Mouse (Mus musculus): ENCODE results near the gene Ehmt1.

Gene Ehmt1

GRCm38 (mm10) chr2:24912589-24912988 is 6.8 kb downstream of the Ehmt1 start:
- in situ Hi-C loops (cut with MboI; ENCODE audit: low sequenced_read_pairs): no loop called here

DNA sequence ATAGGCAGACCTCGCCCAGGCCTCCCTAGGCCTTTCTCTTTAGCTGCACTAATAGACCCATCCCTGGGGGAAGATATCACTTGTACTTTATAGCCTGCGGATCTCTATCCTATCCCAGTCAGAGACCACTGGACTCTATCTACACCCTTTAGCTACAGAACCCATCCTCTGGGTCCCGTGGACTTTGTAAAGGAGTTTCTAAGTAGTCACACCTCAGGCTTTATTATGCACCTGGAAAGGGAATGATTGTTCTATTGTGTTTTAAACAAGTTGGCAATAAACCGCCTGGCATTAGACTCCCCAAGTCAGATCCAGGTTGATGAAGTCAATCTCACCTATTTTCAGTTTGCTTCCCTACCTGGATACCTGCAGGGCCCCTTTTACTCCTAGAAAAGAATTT is 7.2 kb downstream of the Ehmt1 start:
- in situ Hi-C loops (cut with MboI; ENCODE audit: low sequenced_read_pairs): no loop called here

DNA sequence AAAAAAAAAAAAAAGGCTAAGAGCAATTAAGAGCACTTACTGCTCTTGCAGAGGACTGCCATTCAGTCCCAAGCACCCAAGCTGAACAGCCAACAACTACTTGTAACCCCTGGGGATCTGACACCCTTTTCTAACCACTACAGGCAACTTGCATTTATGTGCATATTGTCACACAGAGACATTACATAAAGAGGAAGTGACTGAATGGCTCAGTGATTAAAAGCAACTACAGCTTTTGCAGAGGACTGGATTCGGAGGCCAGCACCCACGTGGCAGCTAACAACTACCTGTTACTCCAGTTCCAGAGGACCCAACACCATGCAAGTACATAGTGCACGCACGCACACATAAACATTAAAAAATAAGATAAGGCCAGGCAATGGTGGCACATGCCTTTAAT is 8.9 kb downstream of the Ehmt1 start:
- in situ Hi-C loops (cut with MboI; ENCODE audit: low sequenced_read_pairs): no loop called here

DNA sequence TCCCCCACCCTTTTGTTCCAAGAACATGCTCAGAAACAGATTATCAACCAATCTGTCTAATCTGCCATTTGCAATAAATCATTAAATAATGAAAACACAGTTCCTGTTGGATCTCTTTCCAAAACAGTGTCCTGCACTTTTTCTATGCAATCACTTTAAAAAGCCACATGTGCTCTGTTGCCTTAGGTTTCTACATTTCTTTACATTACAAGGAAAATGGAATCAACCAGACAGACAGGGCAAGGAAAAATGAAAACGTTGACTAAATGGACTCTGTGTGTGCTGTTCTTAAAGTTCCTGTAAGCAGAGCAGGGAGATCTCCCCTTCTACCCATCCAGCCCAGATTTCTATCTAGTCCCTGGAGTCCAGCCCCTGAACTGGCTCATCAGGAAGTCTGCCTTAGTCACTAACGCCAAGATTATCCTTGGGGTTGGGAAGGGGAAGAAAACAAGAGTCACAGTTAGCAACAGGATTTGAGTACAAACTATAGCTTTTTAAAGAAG is 13.7 kb downstream of the Ehmt1 start:
- in situ Hi-C loops (cut with MboI; ENCODE audit: low sequenced_read_pairs): no loop called here

GRCm38 (mm10) chr2:24904823-24905652 is 14.4 kb downstream of the Ehmt1 start:
- in situ Hi-C loops (cut with MboI; ENCODE audit: low sequenced_read_pairs): no loop called here

DNA sequence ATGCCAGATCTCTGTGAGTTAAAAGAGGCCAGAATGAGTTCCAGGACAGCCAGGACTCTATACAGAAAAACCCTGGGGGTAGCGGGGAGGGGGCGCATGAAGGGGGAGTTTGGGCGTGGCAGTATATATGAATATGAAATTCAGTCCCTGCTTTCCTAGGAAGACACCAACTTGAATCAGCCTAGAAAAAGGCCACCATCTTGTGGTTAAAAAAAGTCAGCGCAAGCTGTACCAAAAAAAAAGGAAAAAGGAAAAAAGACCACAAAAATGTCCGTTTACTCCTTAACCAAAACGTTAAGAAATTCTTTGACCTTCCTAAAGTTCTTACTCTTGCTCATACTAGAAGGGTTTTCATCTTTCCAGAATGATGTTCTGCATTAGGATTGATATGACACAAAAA is 16.4 kb downstream of the Ehmt1 start:
- in situ Hi-C loops (cut with MboI; ENCODE audit: low sequenced_read_pairs): no loop called here

GRCm38 (mm10) chr2:24901055-24901454 is 18.4 kb downstream of the Ehmt1 start:
- in situ Hi-C loops (cut with MboI; ENCODE audit: low sequenced_read_pairs): no loop called here

DNA sequence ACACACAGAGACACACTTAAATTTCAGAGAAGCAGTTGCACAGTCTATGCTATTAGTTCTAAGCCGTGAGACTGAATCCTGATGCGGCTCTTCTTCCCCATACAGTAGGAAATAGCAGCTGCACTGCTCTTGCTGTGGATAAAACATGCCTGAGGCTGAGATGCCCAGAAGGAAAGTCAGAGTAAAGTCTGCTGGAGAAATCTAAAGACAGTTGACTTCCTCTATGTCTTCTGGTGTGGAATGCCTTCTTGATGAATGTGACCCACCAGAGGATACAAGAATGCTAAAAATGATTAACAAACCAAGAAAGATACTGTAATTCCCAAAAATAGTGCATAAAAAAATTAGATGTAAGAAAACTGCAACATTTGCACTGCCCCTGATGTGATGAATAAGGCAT is 20.1 kb downstream of the Ehmt1 start:
- in situ Hi-C loops (cut with MboI; ENCODE audit: low sequenced_read_pairs): no loop called here

- in situ Hi-C loops (cut with MboI; ENCODE audit: low sequenced_read_pairs): no loop called here
Observed at GRCm38 (mm10) chr2:24896761-24897160, 22.7 kb downstream of the Ehmt1 start.

DNA sequence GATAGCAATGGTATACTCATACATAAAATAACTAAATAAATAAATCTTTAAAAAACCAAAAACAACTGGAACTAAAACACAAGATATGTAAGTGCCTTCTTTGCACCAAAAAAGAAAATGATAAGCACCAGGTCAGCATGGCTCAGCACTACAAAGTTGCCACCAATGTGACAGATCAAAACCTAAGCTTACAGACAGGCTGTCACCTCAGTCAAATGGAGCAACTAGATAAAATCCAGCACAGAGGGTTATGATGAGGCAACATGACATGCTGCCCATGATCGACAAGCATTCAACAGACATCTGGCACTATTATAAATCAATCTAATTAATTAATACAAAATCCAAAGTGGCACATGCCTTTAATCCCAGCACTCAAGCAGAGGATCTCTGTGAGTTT is 25.2 kb downstream of the Ehmt1 start:
- in situ Hi-C loops (cut with MboI; ENCODE audit: low sequenced_read_pairs): no loop called here

DNA sequence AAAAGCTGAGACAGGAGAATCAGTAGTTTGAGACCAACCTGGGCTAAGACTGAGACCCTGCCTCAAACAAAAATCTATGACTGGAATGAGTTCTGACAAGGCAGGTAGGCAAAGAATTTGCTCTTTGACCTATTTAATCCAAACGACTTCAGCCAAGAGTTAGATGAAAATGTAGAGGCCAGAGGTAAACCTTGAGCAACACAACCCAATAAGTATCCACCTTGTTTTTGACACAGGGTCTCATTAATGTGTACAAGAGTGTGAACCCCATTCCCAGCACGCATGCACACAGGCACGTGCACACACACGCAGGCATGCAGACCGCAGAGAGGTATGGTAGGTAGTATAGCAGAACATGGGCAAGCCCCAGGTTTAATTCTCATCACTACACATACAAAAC is 27.1 kb downstream of the Ehmt1 start:
- in situ Hi-C loops (cut with MboI; ENCODE audit: low sequenced_read_pairs): no loop called here

GRCm38 (mm10) chr2:24890541-24891447 is 28.6 kb downstream of the Ehmt1 start:
- in situ Hi-C loops (cut with MboI; ENCODE audit: low sequenced_read_pairs): no loop called here

DNA sequence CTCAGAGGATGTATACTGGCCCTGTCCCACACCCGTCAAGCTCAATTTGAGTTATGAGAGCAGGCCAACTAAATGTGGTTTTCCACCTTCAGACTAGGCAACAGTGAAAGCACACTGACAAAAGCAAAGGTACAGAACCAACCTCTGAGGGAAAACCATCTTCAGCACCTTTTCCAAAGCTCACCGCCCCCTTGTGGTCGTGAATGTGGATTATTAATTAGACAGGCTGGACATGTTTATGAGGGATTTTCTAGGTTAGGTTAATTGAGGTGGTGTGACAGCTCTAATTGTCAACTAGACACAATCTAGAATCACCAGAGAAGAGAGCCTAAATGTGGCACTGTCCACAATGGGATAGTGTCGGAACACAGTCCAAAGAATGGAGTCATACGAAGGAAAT is 30.5 kb downstream of the Ehmt1 start:
- in situ Hi-C loops (cut with MboI; ENCODE audit: low sequenced_read_pairs): no loop called here

DNA sequence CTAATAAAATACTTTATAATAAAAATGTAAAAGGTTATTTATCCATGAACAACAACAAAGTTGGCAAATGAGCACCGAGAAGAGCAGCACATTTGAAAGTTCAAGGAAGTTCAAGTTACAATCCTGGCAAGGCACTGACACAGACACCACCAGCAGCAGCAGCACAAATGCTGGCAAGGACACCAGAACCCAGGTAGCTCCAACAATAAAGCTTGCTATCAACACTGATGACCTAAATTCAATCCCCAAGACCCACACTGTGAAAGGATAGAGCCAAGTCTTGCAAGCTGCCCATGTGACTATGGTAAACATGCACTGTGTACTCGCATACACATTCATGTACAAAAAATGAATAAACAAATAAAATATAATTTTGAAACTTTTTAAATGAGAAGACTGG is 38.7 kb downstream of the Ehmt1 start:
- in situ Hi-C loops (cut with MboI; ENCODE audit: low sequenced_read_pairs): no loop called here

DNA sequence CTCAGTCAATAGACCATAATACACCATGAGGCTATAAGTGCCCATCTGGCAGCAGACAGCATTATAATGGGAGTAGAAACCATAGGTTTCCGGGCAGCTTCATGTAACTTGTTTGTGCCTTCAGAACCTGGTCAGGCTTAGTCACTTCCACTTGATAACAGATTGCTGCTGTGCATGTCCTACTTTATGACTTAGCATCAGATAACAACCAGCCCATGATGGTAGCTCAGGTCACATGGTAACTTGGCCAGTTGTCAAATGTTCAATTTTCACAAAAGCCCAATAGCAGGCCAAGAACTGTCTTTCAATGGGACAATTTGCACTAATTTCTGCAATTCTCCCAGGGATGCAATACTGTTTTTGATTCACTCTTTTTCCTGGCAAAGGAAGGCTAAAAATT is 48.5 kb downstream of the Ehmt1 start:
- in situ Hi-C loops (cut with MboI; ENCODE audit: low sequenced_read_pairs): no loop called here

GRCm38 (mm10) chr2:24863010-24863409 is 56.4 kb downstream of the Ehmt1 start:
- in situ Hi-C loops (cut with MboI; ENCODE audit: low sequenced_read_pairs): no loop called here

- in situ Hi-C loops (cut with MboI; ENCODE audit: low sequenced_read_pairs): no loop called here
Observed at GRCm38 (mm10) chr2:24852408-24852807, 67.0 kb downstream of the Ehmt1 start.

DNA sequence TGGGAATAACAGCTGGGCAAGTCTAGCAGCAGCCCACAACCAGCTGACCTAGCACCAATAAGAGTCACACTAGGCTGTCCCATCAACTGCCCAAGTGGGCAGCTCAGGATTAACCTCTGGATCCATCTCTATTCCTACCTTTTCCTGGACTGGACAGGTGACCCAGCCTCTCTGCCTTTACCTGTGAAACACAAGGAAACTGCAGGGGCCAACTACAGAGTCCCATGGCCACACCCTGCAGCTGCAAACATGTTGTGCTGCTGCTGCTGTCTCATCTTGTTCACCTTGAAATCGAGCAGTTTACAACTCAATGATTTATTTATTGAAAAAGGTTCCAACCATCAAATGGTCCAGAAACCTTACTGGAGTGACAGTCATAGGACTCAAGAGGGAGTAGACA is 72.9 kb downstream of the Ehmt1 start:
- in situ Hi-C loops (cut with MboI; ENCODE audit: low sequenced_read_pairs): no loop called here

- in situ Hi-C loops (cut with MboI; ENCODE audit: low sequenced_read_pairs): no loop called here
Observed at GRCm38 (mm10) chr2:24845256-24845655, 74.2 kb downstream of the Ehmt1 start.

DNA sequence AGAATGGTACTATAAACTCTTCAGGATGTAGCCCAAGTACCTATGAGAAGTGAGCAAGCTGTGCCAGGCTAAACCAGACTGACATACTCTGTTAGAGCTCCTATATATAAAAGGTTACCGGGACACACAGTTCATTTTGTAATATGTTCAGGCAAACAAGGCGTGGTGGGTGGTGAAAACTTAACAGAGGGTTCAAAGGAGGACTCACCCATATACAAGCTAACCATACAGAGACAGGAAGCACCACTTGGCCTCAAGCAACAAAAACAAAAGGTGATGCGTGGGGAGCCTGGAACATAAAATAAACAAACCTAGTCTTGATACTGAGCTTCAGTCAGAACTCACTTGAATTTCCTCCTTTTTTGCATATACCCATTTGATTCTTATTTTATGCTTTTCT is 88.8 kb downstream of the Ehmt1 start:
- in situ Hi-C loops (cut with MboI; ENCODE audit: low sequenced_read_pairs): no loop called here

DNA sequence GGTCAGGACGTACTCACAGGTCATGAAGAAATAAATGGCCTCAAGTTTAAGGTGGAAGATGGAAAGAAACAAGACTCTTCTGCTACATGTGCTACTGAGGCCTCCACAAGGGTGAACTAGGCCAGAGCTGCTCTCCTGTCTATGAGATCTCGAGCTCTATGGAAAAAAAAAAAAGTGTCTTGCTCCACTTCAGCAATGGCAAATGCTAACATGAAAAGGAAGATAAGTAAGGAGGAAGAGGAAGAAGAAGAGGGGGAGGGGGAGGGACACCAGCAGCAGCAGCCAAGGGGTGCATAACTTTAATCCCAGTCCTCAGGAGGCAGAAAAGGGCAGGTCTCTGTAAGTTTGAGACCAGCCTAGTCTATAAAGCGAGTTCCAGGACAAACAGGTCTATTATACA is 109.7 kb downstream of the Ehmt1 start:
- in situ Hi-C loops (cut with MboI; ENCODE audit: low sequenced_read_pairs): no loop called here

DNA sequence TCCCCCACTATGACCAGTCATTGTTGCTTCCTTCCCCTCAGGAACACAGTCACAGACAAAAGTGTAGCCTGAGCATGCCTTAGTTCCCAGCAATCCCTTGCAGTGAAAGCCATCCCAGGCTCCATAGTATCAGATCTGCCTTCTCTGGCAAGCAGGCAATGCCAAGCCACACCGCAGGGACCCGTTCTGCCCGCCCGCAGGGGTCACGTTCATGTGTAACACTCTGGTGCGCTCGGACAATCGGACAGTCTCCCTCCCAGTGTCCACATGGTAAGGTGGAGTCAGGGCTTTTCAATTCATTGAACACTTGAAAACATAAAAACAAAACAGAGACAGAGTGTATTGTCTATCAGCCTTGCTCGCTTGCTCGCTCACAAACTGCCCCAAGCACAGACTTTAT is 111.7 kb downstream of the Ehmt1 start:
- in situ Hi-C loops (cut with MboI; ENCODE audit: low sequenced_read_pairs): no loop called here
